Mouse (Mus musculus) stomach, postnatal 0 days (tissue): Measurements from ENCODE around the gene Tmem121b. TPM values are rescaled to one million over a fixed set of nuclear protein-coding genes. Genes with fewer than 3 reads are reported as not detected.
A peak's percentile ranks its signal among the peaks of the same experiment; 100 is the strongest.

Experiments
- ATAC-seq: fragments of 200-750 bp; cut with Nextera tagmentation; 2 replicates; pipeline ENCODE4 v1.8.0; 2017; ENCODE audit not compliant: low FRiP score, low TSS enrichment
- DNase-seq: peaks from one replicate; pipeline ENCODE4 v3.0.0-alpha.2; 2016; ENCODE audit warnings: low spot score
- H3K27ac ChIP-seq: fragments of 300-500 bp; sonication (generic); replicated peaks from 2 replicates; pipeline ENCODE4 v1.5.1; 2014; ENCODE audit warnings: mild to moderate bottlenecking, control low read depth
- H3K27me3 ChIP-seq: fragments of 300-500 bp; sonication (generic); 2 replicates; pipeline ENCODE4 v1.6.1; 2014; ENCODE audit warnings: low read length; ENCODE audit not compliant: control insufficient read depth, insufficient read depth
- H3K36me3 ChIP-seq: fragments of 300-500 bp; sonication (generic); 2 replicates; pipeline ENCODE4 v1.6.1; 2014; ENCODE audit warnings: low read length, mixed read lengths; ENCODE audit not compliant: control insufficient read depth, insufficient read depth
- H3K4me1 ChIP-seq: fragments of 300-500 bp; sonication (generic); replicated peaks from 2 replicates; pipeline ENCODE4 v1.6.1; 2014; ENCODE audit warnings: antibody characterized with exemption; ENCODE audit not compliant: control insufficient read depth, insufficient read depth
- H3K4me2 ChIP-seq: fragments of 300-500 bp; sonication (generic); replicated peaks from 2 replicates; pipeline ENCODE4 v1.6.1; 2014; ENCODE audit warnings: low read depth, mild to moderate bottlenecking, control low read depth, moderate library complexity
- H3K4me3 ChIP-seq: fragments of 300-500 bp; sonication (generic); 2 replicates; pipeline ENCODE4 v1.5.1; 2014; ENCODE audit warnings: low read depth, low read length, control low read depth
- H3K9ac ChIP-seq: fragments of 300-500 bp; sonication (generic); 2 replicates; pipeline ENCODE4 v1.6.1; 2014; ENCODE audit warnings: mild to moderate bottlenecking, low read length, control low read depth, mixed read lengths
- H3K9me3 ChIP-seq: fragments of 300-500 bp; sonication (generic); 2 replicates; pipeline ENCODE4 v1.6.1; 2016; ENCODE audit warnings: low read length; ENCODE audit not compliant: control insufficient read depth
- CTCF ChIP-seq: IDR thresholded peaks from 2 replicates; pipeline ENCODE4 v1.5.1; 2016; ENCODE audit warnings: antibody characterized with exemption, low read depth, mild to moderate bottlenecking, moderate library complexity
- EP300 ChIP-seq: optimal IDR thresholded peaks from 2 replicates; pipeline ENCODE3; 2016; ENCODE audit warnings: antibody characterized with exemption
- WGBS: fragments of 180-500 bp; shearing (Covaris S2); extraction: QIAGEN DNeasy Blood & Tissue Kit; methylation state at CpG from one replicate; pipeline ENCODE4 v1.1.7; 2014; 5-methylcytosine and 5-hydroxymethylcytosine counted together
- polyA plus RNA-seq: library from polyadenylated mRNA; unstranded; fragments of >200 nt; fragmentation: Nextera tagmentation; extraction: Ambion mirVana; gene quantifications from 2 replicates; pipeline ENCODE4 v1.2.1, GENCODE M21; 2015

The Tmem121b gene
- polyA plus RNA-seq = 0.02 TPM in 2 replicates

- ATAC-seq = peak; percentile 35; the same call in 1 of the 2 replicates
- Histone ChIP-seq H3K36me3 (no peaks in the 10 kb centered on the region), H3K4me3 (peak within 1 kb of the TSS; percentile 60), H3K9ac (peak within 1 kb of the TSS; percentile 53), H3K4me2 (peak within 1 kb of the TSS; percentile 97), H3K4me1 (no peaks in the 10 kb centered on the region), H3K9me3 (no peaks in the 10 kb centered on the region), H3K27me3 (peaks cover 7% of the 10 kb centered on the region), H3K27ac (no peak within 1 kb of the TSS)
- TF ChIP-seq CTCF (no peak), EP300 (no peak)
- DNase-seq = peak; percentile 59
- WGBS = under 1% methylated on average over 50 of the region's 84 CpGs
Observed at GRCm38 (mm10) chr6:120493374-120494181, at the start of gene Tmem121b. Gene Tmem121b, minus strand, starts transcription at chr6:120493807.

GRCm38 (mm10) chr6:120542061-120542460, 48.5 kb upstream of the Tmem121b start:
- DNase-seq (no peak), ATAC-seq (no peak)
- 6% methylated on average over 1 of the region's 1 CpGs for WGBS
- Histone ChIP-seq H3K27me3 (no peaks in the 10 kb centered on the region), H3K4me3 (no peak overlapping the region), H3K4me2 (no peak overlapping the region), H3K4me1 (no peaks in the 10 kb centered on the region), H3K9me3 (no peaks in the 10 kb centered on the region), H3K36me3 (no peaks in the 10 kb centered on the region), H3K27ac (no peak overlapping the region), H3K9ac (no peak overlapping the region)
- no peak for TF ChIP-seq EP300
- TF ChIP-seq CTCF = peak; percentile 35

GRCm38 (mm10) chr6:120541386-120541785, 47.8 kb upstream of the Tmem121b start:
- Histone ChIP-seq H3K9ac (no peak overlapping the region), H3K27ac (no peak overlapping the region), H3K9me3 (no peaks in the 10 kb centered on the region), H3K4me1 (no peaks in the 10 kb centered on the region), H3K4me2 (no peak overlapping the region), H3K36me3 (no peaks in the 10 kb centered on the region), H3K4me3 (no peak overlapping the region), H3K27me3 (no peaks in the 10 kb centered on the region)
- 33% methylated on average over 2 of the region's 2 CpGs for WGBS
- TF ChIP-seq CTCF = no peak
- no peak for TF ChIP-seq EP300
- ATAC-seq (no peak), DNase-seq (no peak)

GRCm38 (mm10) chr6:120539781-120540231, 46.2 kb upstream of the Tmem121b start:
- H3K4me2 ChIP-seq = no peak overlapping the region
- H3K27me3 ChIP-seq = no peaks in the 10 kb centered on the region
- DNase-seq = no peak
- H3K27ac ChIP-seq = no peak overlapping the region
- no peaks in the 10 kb centered on the region for H3K4me1 ChIP-seq
- no peak overlapping the region for H3K9ac ChIP-seq
- WGBS = 57% methylated on average over 10 of the region's 10 CpGs
- ATAC-seq = 0 out of 2 replicates have a peak, but pooled peaks have one; percentile 13
- H3K4me3 ChIP-seq = no peak overlapping the region
- no peaks in the 10 kb centered on the region for H3K36me3 ChIP-seq
- TF ChIP-seq EP300 (no peak), CTCF (no peak)
- no peaks in the 10 kb centered on the region for H3K9me3 ChIP-seq

- TF ChIP-seq CTCF (peak; percentile 98), EP300 (no peak)
- H3K4me3 ChIP-seq = peak overlapping the region; percentile 20; the same call in 1 of the 2 replicates
- no peaks in the 10 kb centered on the region for H3K27me3 ChIP-seq
- peak overlapping the region; percentile 57 for H3K4me2 ChIP-seq
- H3K9me3 ChIP-seq = no peaks in the 10 kb centered on the region
- 8% methylated on average over 16 of the region's 16 CpGs for WGBS
- DNase-seq (peak; percentile 82), ATAC-seq (peak; percentile 86)
- 0 out of 2 replicates have a peak overlapping the region, but pooled peaks have one; percentile 13 for H3K9ac ChIP-seq
- no peaks in the 10 kb centered on the region for H3K36me3 ChIP-seq
- no peaks in the 10 kb centered on the region for H3K4me1 ChIP-seq
- no peak overlapping the region for H3K27ac ChIP-seq
Observed at GRCm38 (mm10) chr6:120539132-120539759, 45.6 kb upstream of the Tmem121b start.
